Mouse (Mus musculus) midbrain, embryonic 16.5 days (tissue): Measurements from ENCODE around the gene B3galt4. TPM values are rescaled to one million over a fixed set of nuclear protein-coding genes. Genes with fewer than 3 reads are reported as not detected.
"Not testable (repeated sequence)": the region's sequence is repeated elsewhere in the genome, so short reads cannot be mapped to it uniquely, and the experiment has no call there.

Source experiments
- ATAC-seq: fragments of 200-750 bp; cut with Nextera tagmentation; 2 replicates; pipeline ENCODE4 v1.8.0; 2017; ENCODE audit warnings: moderate TSS enrichment
- H3K27ac ChIP-seq: fragments of 300-500 bp; sonication (generic); 2 replicates; pipeline ENCODE4 v1.5.1; 2014; ENCODE audit warnings: mild to moderate bottlenecking, low read length, mixed read lengths
- H3K27me3 ChIP-seq: fragments of 300-500 bp; sonication (generic); 2 replicates; pipeline ENCODE4 v1.6.1; 2014; ENCODE audit warnings: low read depth, low read length, mixed read lengths; ENCODE audit not compliant: control insufficient read depth, insufficient read depth
- H3K36me3 ChIP-seq: fragments of 300-500 bp; sonication (generic); 2 replicates; pipeline ENCODE4 v1.6.1; 2014; ENCODE audit warnings: mild to moderate bottlenecking, low read length, moderate library complexity, mixed read lengths; ENCODE audit not compliant: control insufficient read depth, insufficient read depth
- H3K4me1 ChIP-seq: fragments of 300-500 bp; sonication (generic); 2 replicates; pipeline ENCODE4 v1.6.1; 2014; ENCODE audit warnings: mild to moderate bottlenecking, low read length, mixed read lengths; ENCODE audit not compliant: control insufficient read depth, insufficient read depth
- H3K4me2 ChIP-seq: fragments of 300-500 bp; sonication (generic); 2 replicates; pipeline ENCODE4 v1.6.1; 2014; ENCODE audit warnings: mild to moderate bottlenecking, low read length, mixed read lengths
- H3K4me3 ChIP-seq: fragments of 300-500 bp; sonication (generic); 2 replicates; pipeline ENCODE4 v1.5.1; 2014; ENCODE audit warnings: low read depth, mild to moderate bottlenecking, low read length, moderate library complexity, mixed read lengths
- H3K9ac ChIP-seq: fragments of 300-500 bp; sonication (generic); 2 replicates; pipeline ENCODE4 v1.6.1; 2014; ENCODE audit warnings: low read depth, low read length, mixed read lengths
- H3K9me3 ChIP-seq: fragments of 300-500 bp; sonication (generic); replicated peaks from 2 replicates; pipeline ENCODE4 v1.6.1; 2014; ENCODE audit warnings: mild to moderate bottlenecking, low read length, mixed read lengths; ENCODE audit not compliant: control insufficient read depth, poor library complexity, severe bottlenecking
- WGBS: fragments of 180-500 bp; shearing (Covaris S2); extraction: QIAGEN DNeasy Blood & Tissue Kit; methylation state at CpG from one replicate; pipeline ENCODE4 v1.1.7; 2014; 5-methylcytosine and 5-hydroxymethylcytosine counted together
- polyA plus RNA-seq: library from polyadenylated mRNA; unstranded; fragments of >200 nt; fragmentation: Nextera tagmentation; extraction: Ambion mirVana; gene quantifications from 2 replicates; pipeline ENCODE4 v1.2.1, GENCODE M21; 2015

B3galt4 gene
- polyA plus RNA-seq, 1 experiment from 2014 or later, result 16.6 TPM

DNA sequence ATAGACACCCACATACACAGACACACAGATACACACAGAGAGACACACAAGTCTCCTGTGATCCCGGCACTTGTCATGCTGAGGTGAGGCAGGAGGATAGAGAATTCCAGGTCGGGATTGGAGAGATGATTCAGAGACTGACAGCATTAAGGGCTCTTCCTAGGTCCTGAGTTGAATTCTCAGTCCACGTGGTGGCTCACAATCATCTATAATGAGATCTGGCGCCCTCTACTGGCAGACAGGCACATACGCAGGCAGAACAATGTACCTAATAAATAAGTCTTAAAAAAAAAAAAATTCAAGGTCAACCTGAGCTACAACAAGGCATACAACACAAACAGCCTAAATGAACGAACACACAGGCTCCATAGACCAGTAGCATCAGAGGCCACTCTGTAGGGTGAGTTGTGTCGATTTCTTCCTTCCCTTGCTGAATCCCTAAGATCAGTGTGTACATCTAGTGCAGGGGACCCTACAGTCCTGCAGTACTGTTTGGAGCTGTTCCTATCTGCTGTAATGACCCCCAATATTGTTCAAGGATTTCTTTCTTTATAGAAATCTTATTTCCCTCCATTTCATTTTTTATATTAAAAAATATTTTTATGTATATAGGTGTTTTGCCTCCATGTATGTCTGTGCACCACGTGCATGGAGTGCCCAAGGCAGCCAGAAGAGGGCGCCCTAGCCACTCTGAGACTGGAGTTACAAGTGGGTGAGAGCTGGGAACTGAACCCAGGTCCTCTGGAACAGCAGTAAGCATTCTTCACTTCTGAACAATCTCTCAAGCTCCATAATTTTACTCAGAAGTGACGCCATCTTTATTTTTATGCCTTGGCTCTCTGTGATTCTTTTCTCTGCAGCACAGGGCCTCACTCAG, 40.7 kb upstream of the B3galt4 start:
- H3K27me3 ChIP-seq, result no peaks in the 10 kb centered on the region; the same call in 1 of the 2 replicates
- 32% methylated on average over 10 of the region's 10 CpGs for WGBS
- no peaks in the 10 kb centered on the region for H3K9me3 ChIP-seq
- no peaks in the 10 kb centered on the region; the same call in 1 of the 2 replicates for H3K4me1 ChIP-seq
- H3K27ac ChIP-seq, result no peak overlapping the region
- no peak overlapping the region for H3K4me3 ChIP-seq
- H3K4me2 ChIP-seq, result no peak overlapping the region
- H3K36me3 ChIP-seq, result no peaks in the 10 kb centered on the region
- no peak for ATAC-seq
- H3K9ac ChIP-seq, result no peak overlapping the region

DNA sequence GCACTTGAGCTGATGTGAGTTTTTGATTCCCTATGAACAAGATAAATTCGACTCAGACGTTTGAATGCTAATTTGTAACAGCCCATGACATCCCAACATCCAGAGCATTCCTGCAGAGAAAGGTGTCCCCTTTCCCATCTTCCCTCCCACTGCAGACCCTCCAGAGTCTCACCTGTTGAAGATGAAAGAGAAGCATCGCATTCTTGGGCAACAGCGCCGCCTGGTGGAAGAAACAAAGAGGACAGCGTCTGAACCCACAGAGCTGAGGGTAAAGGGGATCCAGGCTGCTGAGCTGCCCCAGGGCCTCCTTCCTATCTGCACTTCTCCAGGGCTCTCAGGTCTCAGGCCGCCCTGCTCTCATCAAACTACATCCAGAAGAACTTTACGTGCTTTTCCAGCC, 30.8 kb upstream of the B3galt4 start:
- H3K27me3 ChIP-seq, result peaks cover 28% of the 10 kb centered on the region
- H3K27ac ChIP-seq, result peak overlapping the region; percentile 90
- WGBS, result 9% methylated on average over 8 of the region's 8 CpGs
- H3K9ac ChIP-seq, ATAC-seq, H3K9me3 ChIP-seq, H3K36me3 ChIP-seq: not testable (repeated sequence)
- peak overlapping the region; percentile 55 for H3K4me2 ChIP-seq
- peak overlapping the region; percentile 51 for H3K4me3 ChIP-seq
- peaks cover 11% of the 10 kb centered on the region; the same call in 1 of the 2 replicates for H3K4me1 ChIP-seq

DNA sequence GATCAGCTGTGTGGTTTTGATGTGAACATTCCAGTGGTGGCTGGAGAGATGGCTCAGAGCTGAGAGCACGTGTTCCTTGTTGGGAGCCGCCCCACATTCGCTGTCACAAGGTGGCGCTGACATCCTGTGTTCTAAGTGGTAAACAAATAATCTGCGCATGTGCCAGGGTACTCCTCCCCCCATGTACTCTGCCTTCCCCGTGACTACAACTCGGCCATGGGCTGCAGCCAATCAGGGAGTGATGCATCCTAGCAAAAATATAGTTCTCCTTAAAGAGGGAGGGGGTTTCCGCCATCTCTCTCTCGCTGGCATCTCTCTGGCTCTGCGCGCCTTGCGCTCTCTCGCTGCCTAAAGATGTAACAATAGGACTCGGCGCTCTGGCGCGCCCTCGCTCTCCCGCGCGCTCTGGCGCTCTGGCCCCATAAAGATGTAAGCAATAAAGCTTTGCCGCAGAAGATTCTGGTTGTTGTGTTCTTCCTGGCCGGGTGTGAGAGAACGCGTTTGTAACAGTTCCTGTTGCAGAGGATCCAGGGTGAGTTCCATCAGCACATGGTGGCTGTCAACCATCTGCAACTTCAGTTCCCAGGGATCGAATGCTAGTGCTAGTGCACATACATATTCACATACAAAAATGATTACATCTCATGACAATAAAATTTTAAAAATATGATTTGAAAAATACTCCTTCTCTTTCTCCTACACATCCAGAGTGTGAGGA, 30.1 kb upstream of the B3galt4 start:
- not testable (repeated sequence) for H3K36me3 ChIP-seq, H3K9me3 ChIP-seq
- Histone ChIP-seq H3K4me2 (peak overlapping the region; percentile 55), H3K27me3 (peaks cover 32% of the 10 kb centered on the region), H3K4me3 (peak overlapping the region; percentile 51), H3K27ac (peak overlapping the region; percentile 90), H3K4me1 (peaks cover 11% of the 10 kb centered on the region; the same call in 1 of the 2 replicates), H3K9ac (peak overlapping the region; percentile 64; the same call in 1 of the 2 replicates)
- ATAC-seq, result peak; percentile 97
- WGBS, result under 1% methylated on average over 27 of the region's 27 CpGs

DNA sequence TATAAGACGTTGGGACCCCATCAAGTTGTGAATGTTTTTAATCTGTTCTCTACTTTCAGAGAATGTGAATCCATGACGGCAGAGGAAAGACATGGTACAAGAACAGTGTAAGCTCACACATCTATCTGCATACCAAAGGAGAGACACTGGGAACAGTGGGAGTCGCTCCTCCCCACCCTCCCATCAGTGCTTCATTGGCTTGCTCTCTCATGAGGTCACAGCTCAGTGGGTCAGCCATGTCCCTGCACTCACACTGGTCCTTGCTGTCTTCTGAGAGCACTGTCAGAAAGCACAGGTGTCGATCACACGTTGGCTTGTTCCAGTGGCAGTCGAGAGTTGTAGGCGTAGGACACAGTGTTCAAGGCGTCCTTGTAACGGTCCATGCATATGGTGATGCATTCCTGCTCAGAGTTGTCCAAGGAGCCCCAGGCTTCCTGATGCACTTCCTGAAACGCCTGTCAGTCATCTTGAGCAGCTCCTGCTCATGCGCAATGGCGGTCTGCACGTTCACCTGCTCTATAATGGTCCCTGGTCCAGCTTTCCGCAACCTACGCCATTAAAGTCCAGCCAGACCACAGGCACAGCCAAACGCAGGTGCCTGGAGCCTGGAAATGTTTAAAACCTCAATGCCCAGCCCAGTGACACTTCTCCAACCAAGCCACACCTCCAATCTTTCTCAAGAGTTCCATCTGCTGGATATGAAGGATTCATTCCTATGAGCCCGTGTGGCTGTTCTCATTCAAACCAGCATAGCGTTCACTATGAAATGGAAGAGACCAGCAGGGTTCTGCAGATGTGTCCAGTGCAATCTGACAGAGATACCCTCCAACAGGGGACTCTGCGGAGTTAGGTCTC, 29.1 kb upstream of the B3galt4 start:
- Histone ChIP-seq H3K4me2 (peak overlapping the region; percentile 37), H3K36me3 (no peaks in the 10 kb centered on the region), H3K9ac (0 out of 2 replicates have a peak overlapping the region, but pooled peaks have one; percentile 21), H3K4me1 (peaks cover 11% of the 10 kb centered on the region; the same call in 1 of the 2 replicates), H3K27ac (peak overlapping the region; percentile 74), H3K27me3 (peaks cover 34% of the 10 kb centered on the region), H3K9me3 (no peaks in the 10 kb centered on the region), H3K4me3 (peak overlapping the region; percentile 8; the same call in 1 of the 2 replicates)
- 75% methylated on average over 19 of the region's 19 CpGs for WGBS
- ATAC-seq, result peak; percentile 6; the same call in 1 of the 2 replicates

DNA sequence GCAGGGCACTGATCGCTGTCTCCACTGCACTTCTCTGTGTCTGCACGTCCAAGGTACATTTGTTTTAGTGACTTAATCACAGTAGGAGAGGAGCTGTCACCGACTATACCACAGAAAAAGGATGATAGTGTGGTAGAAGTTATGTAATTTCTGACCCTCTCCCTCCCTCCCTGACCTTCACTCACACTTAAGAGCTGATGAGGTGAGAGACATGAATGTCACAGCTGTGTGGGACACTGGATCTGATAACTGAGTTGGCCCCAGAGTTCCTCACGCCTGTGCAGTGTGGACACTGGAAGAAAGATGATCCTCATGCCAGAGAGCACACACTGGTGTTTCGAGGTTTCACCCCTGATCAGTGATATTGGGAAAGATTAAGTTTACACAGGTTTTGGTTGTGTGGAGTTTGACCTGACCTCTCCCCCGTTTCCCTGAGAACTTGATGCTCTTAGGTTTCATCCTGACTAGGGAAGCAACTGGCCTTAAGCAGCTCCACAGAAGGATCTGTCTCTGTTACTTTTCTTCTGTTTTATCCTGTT, 28.3 kb upstream of the B3galt4 start:
- no peak overlapping the region for H3K4me3 ChIP-seq
- no peaks in the 10 kb centered on the region for H3K36me3 ChIP-seq
- peaks cover 36% of the 10 kb centered on the region for H3K27me3 ChIP-seq
- H3K9me3 ChIP-seq, result no peaks in the 10 kb centered on the region
- H3K4me2 ChIP-seq, result no peak overlapping the region
- no peak overlapping the region for H3K27ac ChIP-seq
- no peak overlapping the region for H3K9ac ChIP-seq
- ATAC-seq, result no peak
- WGBS, result 75% methylated on average over 6 of the region's 6 CpGs
- peaks cover 11% of the 10 kb centered on the region; the same call in 1 of the 2 replicates for H3K4me1 ChIP-seq

DNA sequence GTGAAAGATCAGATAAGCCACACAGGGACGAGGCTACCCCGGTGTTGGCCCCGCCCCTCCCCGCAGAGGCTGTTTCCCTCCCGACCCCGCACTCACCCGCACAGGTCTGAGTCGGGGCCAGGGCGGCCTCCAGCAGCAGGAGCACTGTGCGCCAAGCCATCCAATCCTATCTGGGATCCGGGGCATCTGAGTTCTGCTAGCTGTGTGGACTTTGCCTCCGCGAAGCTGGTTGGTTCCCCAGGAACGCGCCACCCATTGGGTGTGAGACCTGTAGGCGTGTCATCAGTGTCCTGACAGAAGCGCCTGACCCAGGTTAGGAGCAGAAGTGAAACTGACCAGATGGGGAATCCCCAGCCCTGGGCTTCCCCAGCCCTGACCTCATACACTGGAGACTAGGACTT, 27.3 kb upstream of the B3galt4 start:
- Histone ChIP-seq H3K9me3 (no peaks in the 10 kb centered on the region), H3K36me3 (no peaks in the 10 kb centered on the region), H3K27me3 (peaks cover 36% of the 10 kb centered on the region), H3K4me2 (peak overlapping the region; percentile 61), H3K4me1 (peaks cover 11% of the 10 kb centered on the region; the same call in 1 of the 2 replicates), H3K9ac (peak overlapping the region; percentile 60), H3K27ac (no peak overlapping the region), H3K4me3 (peak overlapping the region; percentile 40)
- ATAC-seq, result no peak
- 2% methylated on average over 17 of the region's 17 CpGs for WGBS

DNA sequence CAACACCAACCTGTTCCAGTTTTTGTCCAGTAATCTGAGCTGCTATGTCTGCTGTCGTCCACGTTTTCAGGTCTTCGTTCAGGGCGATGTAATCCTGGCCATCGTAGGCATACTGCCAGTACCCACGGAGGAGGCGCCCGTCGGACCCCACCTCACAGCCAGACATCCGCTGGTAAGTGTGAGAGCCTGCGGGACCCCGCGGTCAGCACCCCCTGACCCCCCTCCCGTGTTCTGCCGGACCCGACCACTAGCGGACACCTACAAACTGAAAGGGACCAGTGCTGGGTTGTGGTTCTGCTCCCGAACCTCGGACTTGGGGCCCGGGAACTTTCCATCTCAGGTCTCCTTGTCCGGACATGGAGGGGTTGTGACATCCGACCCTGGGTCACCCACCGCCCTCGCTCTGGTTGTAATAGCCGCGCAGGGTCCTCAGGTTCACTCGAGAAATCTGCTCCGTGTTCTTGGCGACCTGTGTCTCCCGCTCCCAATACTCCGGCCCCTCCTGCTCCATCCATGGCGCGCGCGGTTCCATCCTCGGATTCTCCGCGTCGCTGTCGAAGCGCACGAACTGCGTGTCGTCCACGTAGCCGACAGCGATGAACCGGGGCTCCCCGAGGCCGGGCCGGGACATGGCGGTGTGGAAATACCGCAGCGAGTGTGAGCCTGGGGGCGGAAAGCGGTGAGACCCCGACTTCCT, 26.7 kb upstream of the B3galt4 start:
- H3K4me3 ChIP-seq, result peak overlapping the region; percentile 40
- ATAC-seq, result no peak
- peaks cover 11% of the 10 kb centered on the region; the same call in 1 of the 2 replicates for H3K4me1 ChIP-seq
- no peaks in the 10 kb centered on the region for H3K36me3 ChIP-seq
- 3% methylated on average over 57 of the region's 57 CpGs for WGBS
- no peak overlapping the region for H3K27ac ChIP-seq
- H3K27me3 ChIP-seq, result peaks cover 36% of the 10 kb centered on the region
- peak overlapping the region; percentile 61 for H3K4me2 ChIP-seq
- H3K9me3 ChIP-seq, result no peaks in the 10 kb centered on the region
- peak overlapping the region; percentile 60 for H3K9ac ChIP-seq

DNA sequence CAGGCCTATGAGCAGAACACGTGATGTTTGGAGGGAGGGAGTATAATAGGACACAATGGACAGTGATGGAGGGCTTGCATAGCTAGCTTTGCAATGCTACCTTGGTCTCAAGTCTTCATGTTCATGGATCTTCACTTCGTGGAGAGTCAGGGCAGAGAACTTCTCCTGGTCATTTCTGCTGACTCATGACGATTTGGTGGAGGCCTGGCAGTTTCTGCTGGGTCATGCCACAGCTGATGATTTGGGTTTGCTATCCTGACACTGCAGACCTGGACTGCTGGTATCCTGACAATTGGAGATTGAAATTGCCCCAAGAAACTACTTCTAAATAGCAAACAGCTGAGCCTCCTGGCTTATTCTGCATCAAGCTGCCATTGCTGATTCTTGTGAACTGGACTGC, 22.3 kb upstream of the B3galt4 start:
- H3K27ac ChIP-seq, result no peak overlapping the region

More for the DNA sequence above, 22.3 kb upstream of the B3galt4 start:
- no peaks in the 10 kb centered on the region for H3K36me3 ChIP-seq
- H3K9me3 ChIP-seq, result no peaks in the 10 kb centered on the region
- H3K4me3 ChIP-seq, result no peak overlapping the region
- no peak overlapping the region for H3K9ac ChIP-seq
- ATAC-seq, result no peak
- H3K4me1 ChIP-seq, result 0 out of 2 replicates have a peak, but pooled peaks cover 4% of the 10 kb centered on the region
- WGBS, result 58% methylated on average over 3 of the region's 3 CpGs
- peaks cover 20% of the 10 kb centered on the region for H3K27me3 ChIP-seq
- no peak overlapping the region for H3K4me2 ChIP-seq
